Mouse (Mus musculus): ENCODE data around the gene Wbp1l.

Gene Wbp1l

GRCm38 (mm10) chr19:46661511-46661910 is 62.6 kb downstream of the Wbp1l start:
- no peak for DNase-seq

- DNase-seq: no peak
These were observed 63.3 kb downstream of the Wbp1l start for GRCm38 (mm10) chr19:46662214-46662613.

- no peak for DNase-seq
These were observed 63.9 kb downstream of the Wbp1l start for GRCm38 (mm10) chr19:46662784-46663183.

GRCm38 (mm10) chr19:46665474-46665873 is 66.6 kb downstream of the Wbp1l start:
- DNase-seq: no peak

- no peak for DNase-seq
These were observed 68.4 kb downstream of the Wbp1l start for GRCm38 (mm10) chr19:46667300-46667699.

GRCm38 (mm10) chr19:46668263-46668662 is 69.4 kb downstream of the Wbp1l start:
- no peak for DNase-seq

- DNase-seq: no peak
These were observed 70.9 kb downstream of the Wbp1l start for GRCm38 (mm10) chr19:46669802-46670201.

- DNase-seq: peak in 1 of 2 experiments; percentile 30
These were observed 71.8 kb downstream of the Wbp1l start for GRCm38 (mm10) chr19:46670691-46671090.

GRCm38 (mm10) chr19:46672766-46673418 is 74.0 kb downstream of the Wbp1l start, which contains the start of gene Cyp17a1:
TSS of gene Cyp17a1 (minus strand) at chr19:46673172.
- no peak for DNase-seq

GRCm38 (mm10) chr19:46675641-46676040 is 76.8 kb downstream of the Wbp1l start:
- DNase-seq: no peak

- no peak for DNase-seq
These were observed 81.0 kb downstream of the Wbp1l start for GRCm38 (mm10) chr19:46679720-46680383.

GRCm38 (mm10) chr19:46689460-46690372 is 90.8 kb downstream of the Wbp1l start, which contains the start of gene Borcs7:
TSS of gene Borcs7 (plus strand) at chr19:46689906.
- DNase-seq: peak; percentile 73 to 75

- DNase-seq: no peak
These were observed 91.5 kb downstream of the Wbp1l start for GRCm38 (mm10) chr19:46690387-46690786.

GRCm38 (mm10) chr19:46691078-46691477 is 92.2 kb downstream of the Wbp1l start:
- DNase-seq: no peak

- no peak for DNase-seq
These were observed 94.3 kb downstream of the Wbp1l start for GRCm38 (mm10) chr19:46693146-46693545.

- DNase-seq: no peak
These were observed 97.6 kb downstream of the Wbp1l start for GRCm38 (mm10) chr19:46696482-46696881.

GRCm38 (mm10) chr19:46696943-46697342 is 98.1 kb downstream of the Wbp1l start:
- no peak for DNase-seq

GRCm38 (mm10) chr19:46697840-46698517 is 99.1 kb downstream of the Wbp1l start:
- DNase-seq: no peak

- DNase-seq: no peak
These were observed 100.2 kb downstream of the Wbp1l start for GRCm38 (mm10) chr19:46699011-46699481.

GRCm38 (mm10) chr19:46701156-46701555 is 102.3 kb downstream of the Wbp1l start:
- DNase-seq: no peak

- no peak for DNase-seq
These were observed 107.1 kb downstream of the Wbp1l start for GRCm38 (mm10) chr19:46705779-46706495.
